Mouse (Mus musculus) kidney, embryonic 14.5 days (tissue): ENCODE results near the gene Clec3b. TPM values are rescaled to one million over a fixed set of nuclear protein-coding genes. Genes with fewer than 3 reads are reported as not detected.

ENCODE experiments used
- ATAC-seq: fragments of 200-750 bp; cut with Nextera tagmentation; 2 replicates; pipeline ENCODE4 v1.8.0; 2017; ENCODE audit warnings: moderate number of reproducible peaks, mild to moderate bottlenecking, moderate TSS enrichment, moderate library complexity; ENCODE audit not compliant: low FRiP score, low TSS enrichment
- H3K27ac ChIP-seq: fragments of 300-500 bp; sonication (generic); 2 replicates; pipeline ENCODE4 v1.5.1; 2014; ENCODE audit warnings: low read depth, mild to moderate bottlenecking, low read length, moderate library complexity, mixed read lengths
- H3K27me3 ChIP-seq: fragments of 300-500 bp; sonication (generic); 2 replicates; pipeline ENCODE4 v1.6.1; 2014; ENCODE audit warnings: mild to moderate bottlenecking, low read length; ENCODE audit not compliant: control insufficient read depth, insufficient read depth
- H3K36me3 ChIP-seq: fragments of 300-500 bp; sonication (generic); 2 replicates; pipeline ENCODE4 v1.6.1; 2014; ENCODE audit warnings: low read length, mixed read lengths; ENCODE audit not compliant: control insufficient read depth, insufficient read depth
- H3K4me1 ChIP-seq: fragments of 300-500 bp; sonication (generic); 2 replicates; pipeline ENCODE4 v1.6.1; 2014; ENCODE audit warnings: low read length, mixed read lengths; ENCODE audit not compliant: control insufficient read depth, insufficient read depth
- H3K4me2 ChIP-seq: fragments of 300-500 bp; sonication (generic); replicated peaks from 2 replicates; pipeline ENCODE4 v1.6.1; 2014; ENCODE audit warnings: low read depth, mild to moderate bottlenecking, low read length
- H3K4me3 ChIP-seq: fragments of 300-500 bp; sonication (generic); 2 replicates; pipeline ENCODE4 v1.5.1; 2014; ENCODE audit warnings: mild to moderate bottlenecking, low read length
- H3K9ac ChIP-seq: fragments of 300-500 bp; sonication (generic); 2 replicates; pipeline ENCODE4 v1.6.1; 2014; ENCODE audit warnings: low read depth, mild to moderate bottlenecking, low read length, moderate library complexity
- H3K9me3 ChIP-seq: fragments of 300-500 bp; sonication (generic); 2 replicates; pipeline ENCODE4 v1.6.1; 2016; ENCODE audit warnings: low read length; ENCODE audit not compliant: control insufficient read depth
- WGBS: fragments of 180-500 bp; shearing (Covaris S2); extraction: QIAGEN DNeasy Blood & Tissue Kit; methylation state at CpG from one replicate; pipeline ENCODE4 v1.1.7; 2014; 5-methylcytosine and 5-hydroxymethylcytosine counted together
- polyA plus RNA-seq: library from polyadenylated mRNA; unstranded; fragments of >200 nt; fragmentation: Nextera tagmentation; extraction: Ambion mirVana; gene quantifications from 2 replicates; pipeline ENCODE4 v1.2.1, GENCODE M21; 2014

Clec3b gene
- polyA plus RNA-seq, 1 experiment from 2014 or later: not detected

GRCm38 (mm10) chr9:123187589-123187988 is 36.8 kb downstream of the Clec3b start:
- WGBS: 92% methylated on average over 5 of the region's 5 CpGs
- no peak for ATAC-seq

DNA sequence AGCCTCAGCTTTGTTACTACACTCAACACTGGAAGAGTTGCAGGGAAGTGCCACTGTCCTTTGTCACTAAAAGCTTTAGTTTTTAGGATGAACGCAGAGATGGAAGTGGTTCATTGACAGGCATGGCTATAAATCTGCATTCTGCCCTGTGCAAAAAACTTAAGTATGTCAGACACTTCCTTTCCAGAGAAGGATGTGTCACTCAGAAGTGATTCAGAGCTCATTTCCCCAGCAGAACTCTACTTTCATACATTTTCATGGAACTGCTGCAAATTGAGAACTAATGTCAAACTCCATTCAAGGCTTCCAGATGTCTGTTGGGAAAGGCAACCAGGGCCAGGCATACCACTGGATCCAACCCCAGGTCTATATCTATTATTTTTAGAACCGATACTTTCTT is 37.5 kb downstream of the Clec3b start:
- Histone ChIP-seq H3K9me3 (no peaks in the 10 kb centered on the region), H3K27ac (no peak overlapping the region), H3K4me2 (no peak overlapping the region), H3K9ac (no peak overlapping the region), H3K27me3 (no peaks in the 10 kb centered on the region), H3K36me3 (no peaks in the 10 kb centered on the region), H3K4me3 (no peak overlapping the region), H3K4me1 (no peaks in the 10 kb centered on the region)
- ATAC-seq: no peak
- 68% methylated on average over 2 of the region's 2 CpGs for WGBS

More at GRCm38 (mm10) chr9:123187589-123187988, 36.8 kb downstream of the Clec3b start:
- H3K36me3 ChIP-seq: no peaks in the 10 kb centered on the region
- H3K4me2 ChIP-seq: no peak overlapping the region
- H3K9me3 ChIP-seq: no peaks in the 10 kb centered on the region
- no peak overlapping the region for H3K27ac ChIP-seq
- no peak overlapping the region for H3K9ac ChIP-seq
- no peaks in the 10 kb centered on the region for H3K27me3 ChIP-seq
- no peaks in the 10 kb centered on the region for H3K4me1 ChIP-seq
- H3K4me3 ChIP-seq: no peak overlapping the region

DNA sequence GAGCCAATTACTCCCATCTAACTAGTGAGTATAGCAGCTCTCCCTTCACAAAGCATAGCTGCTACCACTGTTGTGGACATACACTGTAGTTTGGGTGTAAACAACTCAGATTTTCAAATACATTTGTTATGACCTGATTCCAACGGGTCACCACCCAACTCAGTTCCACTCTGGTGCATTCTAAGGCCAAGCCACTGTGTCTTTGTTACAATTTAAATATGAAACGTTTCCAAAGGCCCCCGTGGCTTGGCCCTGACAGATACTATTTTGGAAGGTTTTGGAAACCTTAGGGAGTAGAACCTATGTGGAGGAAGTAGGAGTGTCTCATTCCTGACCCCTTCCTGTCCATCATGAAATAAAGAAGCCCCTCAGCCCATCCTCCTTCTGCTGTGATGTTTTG is 49.4 kb downstream of the Clec3b start:
- Histone ChIP-seq H3K9me3 (no peaks in the 10 kb centered on the region), H3K27ac (no peak overlapping the region), H3K4me1 (no peaks in the 10 kb centered on the region), H3K36me3 (no peaks in the 10 kb centered on the region), H3K9ac (no peak overlapping the region), H3K27me3 (no peaks in the 10 kb centered on the region), H3K4me3 (no peak overlapping the region), H3K4me2 (no peak overlapping the region)
- WGBS: 51% methylated on average over 3 of the region's 3 CpGs
- ATAC-seq: no peak

GRCm38 (mm10) chr9:123206526-123206925 is 55.8 kb downstream of the Clec3b start:
- ATAC-seq: 0 out of 2 replicates have a peak, but pooled peaks have one; percentile 52
- no peak overlapping the region for H3K4me3 ChIP-seq
- H3K4me1 ChIP-seq: 0 out of 2 replicates have a peak, but pooled peaks cover 5% of the 10 kb centered on the region
- no peaks in the 10 kb centered on the region for H3K27me3 ChIP-seq
- H3K4me2 ChIP-seq: no peak overlapping the region
- H3K9me3 ChIP-seq: no peaks in the 10 kb centered on the region
- no peaks in the 10 kb centered on the region for H3K36me3 ChIP-seq
- no peak overlapping the region for H3K9ac ChIP-seq
- H3K27ac ChIP-seq: no peak overlapping the region
- WGBS: 31% methylated on average over 2 of the region's 2 CpGs

DNA sequence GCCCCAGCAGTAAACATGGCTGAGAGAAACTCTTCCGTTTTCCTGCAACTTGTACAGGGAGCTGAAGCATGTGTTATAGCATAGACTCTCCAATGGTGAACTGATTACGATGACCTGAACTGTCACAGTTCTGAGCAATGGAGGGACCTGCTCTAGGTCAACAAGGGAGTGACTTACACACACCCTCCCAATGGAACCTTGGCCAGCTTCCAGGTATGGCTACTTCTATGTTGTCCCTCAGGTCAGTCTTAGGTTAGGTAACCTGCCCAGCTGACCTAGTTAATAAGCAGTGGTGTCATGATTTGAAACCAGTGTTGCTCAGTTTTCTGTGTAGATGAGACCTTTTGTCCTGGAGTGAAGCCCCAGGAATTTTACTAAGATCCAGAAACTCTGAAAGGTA is 56.2 kb downstream of the Clec3b start:
- H3K4me2 ChIP-seq: no peak overlapping the region
- H3K9ac ChIP-seq: no peak overlapping the region
- H3K4me1 ChIP-seq: 0 out of 2 replicates have a peak, but pooled peaks cover 5% of the 10 kb centered on the region
- H3K27ac ChIP-seq: no peak overlapping the region
- WGBS: 81% methylated on average over 2 of the region's 2 CpGs
- no peaks in the 10 kb centered on the region for H3K36me3 ChIP-seq
- no peak overlapping the region for H3K4me3 ChIP-seq
- H3K9me3 ChIP-seq: no peaks in the 10 kb centered on the region
- no peaks in the 10 kb centered on the region for H3K27me3 ChIP-seq
- ATAC-seq: no peak

Other genes with a start within 250 kb of the Clec3b start
- 20.8 and 28.6 TPM in 2 replicates for gene Zfp105, start 227.9 kb upstream of the Clec3b start, polyA plus RNA-seq
- gene 1110059G10Rik, start 199.9 kb upstream of the Clec3b start, polyA plus RNA-seq: 34.8 and 49.5 TPM in 2 replicates
- 65.5 and 80.9 TPM in 2 replicates for gene Kif15, start 199.9 kb upstream of the Clec3b start, polyA plus RNA-seq
- gene Tmem42, start 129.6 kb upstream of the Clec3b start, polyA plus RNA-seq: 25.5 and 26.4 TPM in 2 replicates
- 0.31 TPM in 1 of 2 replicates, not detected in the other for gene Tgm4, start 116.2 kb upstream of the Clec3b start, polyA plus RNA-seq
- 46.9 and 59.6 TPM in 2 replicates for gene Zdhhc3, start 37.7 kb upstream of the Clec3b start, polyA plus RNA-seq
- gene Exosc7, start 37.7 kb upstream of the Clec3b start, polyA plus RNA-seq: 133 and 156 TPM in 2 replicates
- gene Cdcp1, start 65.1 kb downstream of the Clec3b start, polyA plus RNA-seq: 5.4 and 10.2 TPM in 2 replicates
- gene Tmem158, start 109.8 kb downstream of the Clec3b start, polyA plus RNA-seq: 5.8 and 8.2 TPM in 2 replicates
- 1,448 and 1,757 TPM in 2 replicates for gene Lars2, start 216.0 kb downstream of the Clec3b start, polyA plus RNA-seq